Mouse (Mus musculus): ENCODE measurements around the gene Krt33b.

DNA sequence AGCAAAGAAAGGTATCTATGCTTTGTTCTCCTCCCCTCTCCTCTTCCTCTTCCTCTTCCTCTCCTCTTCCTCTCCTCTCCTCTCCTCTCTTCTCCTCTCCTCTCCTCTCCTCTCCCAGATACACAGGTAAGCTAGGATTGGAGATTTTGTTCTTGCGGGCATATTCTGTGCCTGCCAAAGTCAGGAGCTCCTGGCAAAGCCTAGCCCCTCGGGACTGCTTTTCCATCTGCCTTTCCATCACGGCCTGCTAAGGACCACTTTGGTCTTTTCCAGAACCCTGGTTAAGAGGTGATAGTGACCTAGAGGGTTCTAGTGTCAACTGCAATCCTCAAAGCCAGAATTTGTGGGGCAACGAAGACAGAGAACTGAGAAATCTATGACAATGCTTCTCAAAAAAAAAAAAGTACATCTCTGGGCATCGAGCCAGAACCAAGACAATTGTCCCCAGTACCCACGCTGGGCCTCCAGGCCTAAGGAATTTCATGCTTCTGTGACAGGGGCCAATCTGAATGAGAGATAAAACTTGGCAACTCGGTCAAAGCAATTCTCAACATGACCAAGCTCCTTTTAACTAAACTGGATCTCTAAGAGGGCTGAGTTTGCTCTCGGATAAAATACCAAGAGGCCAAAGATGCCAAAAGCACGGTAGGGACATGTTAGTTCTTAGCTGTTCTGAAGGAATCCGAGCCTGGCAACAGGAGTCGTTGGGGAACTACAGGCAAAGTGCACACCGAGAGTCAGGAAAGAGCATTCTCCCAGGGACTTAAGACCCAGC lies 36.8 kb upstream of the Krt33b start:
- TF ChIP-seq CTCF (IDR thresholded peaks at IDR 0.05; ENCODE audit: low read depth) = no peak
- TF ChIP-seq EP300 (optimal IDR thresholded peaks at IDR 0.05) = no peak

All from stomach, postnatal 0 days (tissue).